ENCODE assay signal across 9 mouse cellular contexts in genomic region chr4:70259726-70260418, GRCm38 (mm10).
DNase-seq lines count a peak whose midpoint lies in the region; ATAC-seq and TF ChIP-seq lines count a peak whose summit lies in the region.
"Had no signal": no experiment of that assay in that cellular context is flagged by ENCODE, and none has a peak within 500 bp of the region (broad histone marks: within the 10 kb centered on the region; RNA-seq: fewer than 3 reads in every experiment).

No protein-coding gene starts in this region.

- TF ChIP-seq CTCF in cerebellum, adult 2 months (IDR thresholded peaks at IDR 0.05; ENCODE audit: borderline replicate concordance, insufficient read depth, low read depth, low read length) = peak; percentile 61

- no peak for TF ChIP-seq POLR2A in cerebellum, adult 2 months (IDR thresholded peaks at IDR 0.05; ENCODE audit: borderline replicate concordance, insufficient read depth, low read length)

- peak; percentile 58 for DNase-seq in layer of hippocampus, adult 11-12 months (ENCODE audit: low spot score)
- no peak for DNase-seq in layer of hippocampus, adult 9-10 months (ENCODE audit: low spot score)
- DNase-seq in cerebellum, adult 2 months = peak; percentile 77 to 84
- DNase-seq in hindbrain, embryonic 14.5 days (ENCODE audit: low spot score) = no peak
- peak; percentile 32 to 40 for DNase-seq in right cerebral cortex, adult 2 months (ENCODE audit: low spot score in 2 of 2)
- no peak for DNase-seq in urinary bladder, postnatal 25 days (ENCODE audit: low spot score)
- no peak for DNase-seq in thymus, postnatal 25 days
- DNase-seq: heart, postnatal 10 days had no signal

- ATAC-seq in hindbrain, embryonic 14.5 days (ENCODE audit: low FRiP score) = peak; percentile 53; the same call in 1 of the 2 replicates
- no peak for ATAC-seq in megakaryocyte progenitor cell, adult 5-6 weeks (replicated peaks; ENCODE audit: poor library complexity)

- no peak overlapping the region for H3K4me3 ChIP-seq in cerebellum, adult 2 months (replicated peaks; ENCODE audit: insufficient read depth, low read depth, low read length)
- H3K4me3 ChIP-seq in hindbrain, embryonic 14.5 days (replicated peaks; ENCODE audit: low read length) = no peak overlapping the region

- H3K4me2 ChIP-seq in hindbrain, embryonic 14.5 days (replicated peaks) = no peak overlapping the region

- H3K27ac ChIP-seq in cerebellum, adult 2 months (ENCODE audit: insufficient read depth, low read length) = peak overlapping the region; percentile 78
- no peak overlapping the region for H3K27ac ChIP-seq in hindbrain, embryonic 14.5 days

- H3K27me3 ChIP-seq in cerebellum, adult 2 months (ENCODE audit: control insufficient read depth, insufficient read depth, low read length) = no peaks in the 10 kb centered on the region
- no peaks in the 10 kb centered on the region for H3K27me3 ChIP-seq in hindbrain, embryonic 14.5 days (ENCODE audit: control insufficient read depth, insufficient read depth, low read length)

- no peak overlapping the region for H3K9ac ChIP-seq in hindbrain, embryonic 14.5 days

- H3K4me1 ChIP-seq in cerebellum, adult 2 months (ENCODE audit: control insufficient read depth, insufficient read depth, low read length) = peaks cover 24% of the 10 kb centered on the region
- peaks cover 13% of the 10 kb centered on the region for H3K4me1 ChIP-seq in hindbrain, embryonic 14.5 days (replicated peaks; ENCODE audit: control insufficient read depth, insufficient read depth, low read length)

- H3K36me3 ChIP-seq in hindbrain, embryonic 14.5 days (replicated peaks; ENCODE audit: control insufficient read depth, insufficient read depth) = peaks cover 10% of the 10 kb centered on the region; the same call in 1 of the 2 replicates

- 8% methylated on average over 3 of the region's 3 CpGs for WGBS in cerebellum, adult 2 months
- 63% methylated on average over 3 of the region's 3 CpGs for WGBS in hindbrain, embryonic 14.5 days

- no peaks in the 10 kb centered on the region for H3K9me3 ChIP-seq in hindbrain, embryonic 14.5 days (ENCODE audit: control insufficient read depth, low read length)

Comparison
In these comparisons a context has a peak if more than half of its experiments do, and no peak if none do; other contexts are left out.
1. DNase-seq: peak in layer of hippocampus, adult 11-12 months (single experiment), cerebellum, adult 2 months (2 of 2) and right cerebral cortex, adult 2 months (2 of 2); none in layer of hippocampus, adult 9-10 months (single experiment), hindbrain, embryonic 14.5 days (single experiment), urinary bladder, postnatal 25 days (single experiment) and thymus, postnatal 25 days (single experiment).